Comparison of ENCODE assay signal across 10 mouse cellular contexts in the genomic region with DNA sequence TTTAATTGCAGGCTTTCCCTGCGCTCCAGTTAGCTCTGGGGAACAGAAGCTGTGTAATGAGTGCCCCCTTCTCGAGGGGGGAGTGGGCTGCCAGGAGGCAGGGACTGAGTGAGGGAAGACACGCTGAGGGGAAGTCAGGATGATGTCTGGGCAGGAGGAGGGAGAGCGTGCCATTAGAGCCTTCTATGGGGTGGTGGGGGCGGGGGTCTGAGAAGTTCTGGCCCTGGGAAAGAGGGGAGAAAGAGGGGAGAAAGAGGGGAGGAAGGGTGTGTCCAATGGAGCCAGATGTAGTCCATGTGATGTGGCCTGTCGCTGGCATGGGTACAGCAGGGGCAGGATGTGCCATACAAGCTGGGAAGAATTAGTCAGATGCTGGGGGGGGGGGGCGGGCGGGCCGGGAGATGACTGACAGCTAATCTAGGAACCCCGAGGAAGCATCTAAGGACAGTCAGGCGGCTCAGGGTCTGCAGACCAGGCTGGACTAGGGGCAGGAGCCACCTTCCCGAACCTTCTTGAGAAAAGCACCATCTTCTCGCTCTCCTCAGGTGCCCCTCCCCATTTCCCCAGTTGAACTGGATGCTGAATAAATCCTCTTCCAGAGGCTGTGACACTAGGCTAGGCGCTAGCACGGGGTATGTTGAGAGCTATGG. TPM values are rescaled to one million over a fixed set of nuclear protein-coding genes. Genes with fewer than 3 reads are reported as not detected.
A peak's percentile ranks its signal among the peaks of the same experiment; 100 is the strongest.
DNase-seq lines count a peak whose midpoint lies in the region; ATAC-seq lines count a peak whose summit lies in the region.
"Had no signal": no experiment of that assay in that cellular context is flagged by ENCODE, and none has a peak within 500 bp of the region (broad histone marks: within the 10 kb centered on the region; RNA-seq: fewer than 3 reads in every experiment).

No protein-coding gene starts in this region.

- H3K9me3 ChIP-seq in kidney, embryonic 15.5 days (replicated peaks): no peaks in the 10 kb centered on the region
- no peaks in the 10 kb centered on the region for H3K9me3 ChIP-seq in heart, embryonic 15.5 days (replicated peaks)

- H3K27ac ChIP-seq in kidney, embryonic 15.5 days: 0 out of 2 replicates have a peak overlapping the region, but pooled peaks have one; percentile 19
- peak overlapping the region; percentile 53 for H3K27ac ChIP-seq in heart, embryonic 15.5 days

- ATAC-seq in kidney, embryonic 15.5 days (replicated peaks; ENCODE audit: low FRiP score): no peak
- no peak for ATAC-seq in heart, embryonic 15.5 days (replicated peaks; ENCODE audit: insufficient number of reproducible peaks, insufficient read depth, low FRiP score, low read depth)

- no peak overlapping the region for H3K4me2 ChIP-seq in kidney, embryonic 15.5 days
- H3K4me2 ChIP-seq in heart, embryonic 15.5 days: no peak overlapping the region

- H3K9ac ChIP-seq in kidney, embryonic 15.5 days: 0 out of 2 replicates have a peak overlapping the region, but pooled peaks have one; percentile 23
- no peak overlapping the region for H3K9ac ChIP-seq in heart, embryonic 15.5 days

- intact Hi-C loops in left cerebral cortex, postnatal 10 days (cut with DNase I): no loop called here

- DNase-seq in kidney, postnatal 14 days: no peak
- DNase-seq in MN1 (ENCODE audit: low spot score): peak; percentile 72
- peak; percentile 66 to 82 for DNase-seq in lung, postnatal 4 days
- no peak for DNase-seq in right cerebral cortex, postnatal 25 days
- DNase-seq in layer of hippocampus, postnatal 10 days (ENCODE audit: low spot score in 2 of 2): no peak
- no peak for DNase-seq in left cerebral cortex, postnatal 10 days (ENCODE audit: extremely low spot score in 1 of 2, low spot score in 2 of 2)
- DNase-seq: gastrocnemius, postnatal 10 days had no signal

- peaks cover 55% of the 10 kb centered on the region for H3K4me1 ChIP-seq in kidney, embryonic 15.5 days
- H3K4me1 ChIP-seq in heart, embryonic 15.5 days (replicated peaks): peaks cover 57% of the 10 kb centered on the region

- H3K36me3 ChIP-seq in kidney, embryonic 15.5 days: no peaks in the 10 kb centered on the region
- no peaks in the 10 kb centered on the region for H3K36me3 ChIP-seq in heart, embryonic 15.5 days

- H3K27me3 ChIP-seq in kidney, embryonic 15.5 days: no peaks in the 10 kb centered on the region
- no peaks in the 10 kb centered on the region for H3K27me3 ChIP-seq in heart, embryonic 15.5 days

- 45% methylated on average over 14 of the region's 15 CpGs for WGBS in kidney, embryonic 15.5 days
- WGBS in heart, embryonic 15.5 days: 36% methylated on average over 13 of the region's 15 CpGs

- H3K4me3 ChIP-seq in kidney, embryonic 15.5 days (replicated peaks): no peak overlapping the region
- no peak overlapping the region for H3K4me3 ChIP-seq in heart, embryonic 15.5 days

RNA-seq across cellular contexts. Expression of a gene that starts 3.3 kb away (rescaled TPM):
- 89.2 and 92.0 TPM in 2 replicates for polyA plus RNA-seq in kidney, embryonic 15.5 days (2015; fragmentation: Nextera tagmentation; extraction: Ambion mirVana)
- polyA plus RNA-seq in heart, embryonic 15.5 days (2015; fragmentation: Nextera tagmentation; extraction: Ambion mirVana): 110 and 131 TPM in 2 replicates
- total RNA-seq in layer of hippocampus, postnatal 10 days (2021): 10 to 100 TPM; 46.2 to 50.5 TPM
- 10 to 100 TPM; 47.2 to 48.6 TPM for total RNA-seq in left cerebral cortex, postnatal 10 days (2021)

RNA-seq across cellular contexts. Expression of a gene that starts 19.2 kb away (rescaled TPM):
- polyA plus RNA-seq in kidney, embryonic 15.5 days (2015; fragmentation: Nextera tagmentation; extraction: Ambion mirVana): 20.9 and 22.0 TPM in 2 replicates
- 6.5 and 8.0 TPM in 2 replicates for polyA plus RNA-seq in heart, embryonic 15.5 days (2015; fragmentation: Nextera tagmentation; extraction: Ambion mirVana)
- 10 to 100 TPM; 17.0 to 18.5 TPM for total RNA-seq in layer of hippocampus, postnatal 10 days (2021)
- 10 to 100 TPM in 1 of 2 experiments, 1 to 10 TPM in 1; 6.9 to 10.7 TPM for total RNA-seq in left cerebral cortex, postnatal 10 days (2021)

RNA-seq across cellular contexts. Expression of a gene that starts 35.1 kb away (rescaled TPM):
- 15.1 and 17.4 TPM in 2 replicates for polyA plus RNA-seq in kidney, embryonic 15.5 days (2015; fragmentation: Nextera tagmentation; extraction: Ambion mirVana)
- polyA plus RNA-seq in heart, embryonic 15.5 days (2015; fragmentation: Nextera tagmentation; extraction: Ambion mirVana): 0.92 and 4.0 TPM in 2 replicates
- not detected for total RNA-seq in layer of hippocampus, postnatal 10 days (2021)
- not detected for total RNA-seq in left cerebral cortex, postnatal 10 days (2021)
- total RNA-seq: gastrocnemius, postnatal 10 days; left cerebral cortex, adult 8-10 months had no signal

RNA-seq across cellular contexts. Expression of a gene that starts 39.9 kb away (rescaled TPM):
- polyA plus RNA-seq in kidney, embryonic 15.5 days (2015; fragmentation: Nextera tagmentation; extraction: Ambion mirVana): 167 and 173 TPM in 2 replicates
- polyA plus RNA-seq in heart, embryonic 15.5 days (2015; fragmentation: Nextera tagmentation; extraction: Ambion mirVana): 119 and 144 TPM in 2 replicates
- 100 to 1,000 TPM; 117 to 126 TPM for total RNA-seq in layer of hippocampus, postnatal 10 days (2021)
- total RNA-seq in left cerebral cortex, postnatal 10 days (2021): 100 to 1,000 TPM; 109 to 110 TPM

RNA-seq across cellular contexts. Expression of a gene that starts 40.5 kb away (rescaled TPM):
- 54.0 and 57.9 TPM in 2 replicates for polyA plus RNA-seq in kidney, embryonic 15.5 days (2015; fragmentation: Nextera tagmentation; extraction: Ambion mirVana)
- 30.0 and 34.9 TPM in 2 replicates for polyA plus RNA-seq in heart, embryonic 15.5 days (2015; fragmentation: Nextera tagmentation; extraction: Ambion mirVana)
- total RNA-seq in layer of hippocampus, postnatal 10 days (2021): 10 to 100 TPM; 79.9 to 81.8 TPM
- 10 to 100 TPM; 78.8 to 82.6 TPM for total RNA-seq in left cerebral cortex, postnatal 10 days (2021)

Comparison
In these comparisons a context has a peak if more than half of its experiments do, and no peak if none do; other contexts are left out.
1. DNase-seq: peak in MN1 (single experiment) and lung, postnatal 4 days (2 of 2); none in kidney, postnatal 14 days (single experiment), right cerebral cortex, postnatal 25 days (single experiment), layer of hippocampus, postnatal 10 days (0 of 2) and left cerebral cortex, postnatal 10 days (0 of 2).